Mouse (Mus musculus) stomach, embryonic 15.5 days (tissue): ENCODE measurements at regions not wholly inside any gene's neighbourhood (a gene's known extent, or its start where the extent isn't known, plus 50 kb on each side); places are given as distances from the start of the nearest gene placed in this dataset.

Source experiments
- ATAC-seq: fragments of 200-750 bp; cut with Nextera tagmentation; 2 replicates; pipeline ENCODE4 v1.8.0; 2017; ENCODE audit warnings: low read depth, moderate number of reproducible peaks, moderate TSS enrichment; ENCODE audit not compliant: insufficient read depth, low FRiP score
- H3K27ac ChIP-seq: fragments of 300-500 bp; sonication (generic); 2 replicates; pipeline ENCODE4 v1.5.1; 2015; ENCODE audit warnings: mild to moderate bottlenecking, inconsistent platforms
- H3K27me3 ChIP-seq: fragments of 300-500 bp; sonication (generic); replicated peaks from 2 replicates; pipeline ENCODE4 v1.6.1; 2015; ENCODE audit warnings: inconsistent platforms
- H3K36me3 ChIP-seq: fragments of 300-500 bp; sonication (generic); 2 replicates; pipeline ENCODE4 v1.6.1; 2015; ENCODE audit warnings: inconsistent platforms
- H3K4me1 ChIP-seq: fragments of 300-500 bp; sonication (generic); 2 replicates; pipeline ENCODE4 v1.6.1; 2015; ENCODE audit warnings: inconsistent platforms
- H3K4me2 ChIP-seq: fragments of 300-500 bp; sonication (generic); 2 replicates; pipeline ENCODE4 v1.6.1; 2015; ENCODE audit warnings: mild to moderate bottlenecking, inconsistent platforms
- H3K4me3 ChIP-seq: fragments of 300-500 bp; sonication (generic); replicated peaks from 2 replicates; pipeline ENCODE4 v1.5.1; 2015; ENCODE audit warnings: inconsistent platforms
- H3K9ac ChIP-seq: fragments of 300-500 bp; sonication (generic); 2 replicates; pipeline ENCODE4 v1.6.1; 2015; ENCODE audit warnings: inconsistent platforms
- H3K9me3 ChIP-seq: fragments of 300-500 bp; sonication (generic); 2 replicates; pipeline ENCODE4 v1.6.1; 2016; ENCODE audit warnings: inconsistent platforms
- WGBS: fragments of 180-500 bp; shearing (Covaris S2); methylation state at CpG from one replicate; pipeline ENCODE4 v1.1.7; 2015; 5-methylcytosine and 5-hydroxymethylcytosine counted together

- Histone ChIP-seq H3K9me3 (no peaks in the 10 kb centered on the region), H3K36me3 (no peaks in the 10 kb centered on the region), H3K27me3 (no peaks in the 10 kb centered on the region), H3K9ac (no peak overlapping the region), H3K4me3 (no peak overlapping the region), H3K4me2 (no peak overlapping the region), H3K27ac (no peak overlapping the region), H3K4me1 (no peaks in the 10 kb centered on the region)
- WGBS = 54% methylated on average over 1 of the region's 1 CpGs
- no peak for ATAC-seq
These were observed 115.4 kb upstream of the Cacna2d3 start for GRCm38 (mm10) chr14:29837063-29837462.

- Histone ChIP-seq H3K9me3 (no peaks in the 10 kb centered on the region), H3K36me3 (no peaks in the 10 kb centered on the region), H3K4me2 (no peak overlapping the region), H3K9ac (no peak overlapping the region), H3K4me1 (no peaks in the 10 kb centered on the region), H3K27me3 (no peaks in the 10 kb centered on the region), H3K27ac (no peak overlapping the region), H3K4me3 (no peak overlapping the region)
- 74% methylated on average over 3 of the region's 3 CpGs for WGBS
- ATAC-seq = no peak
These were observed 117.9 kb upstream of the Cacna2d3 start for GRCm38 (mm10) chr14:29839576-29839975.

GRCm38 (mm10) chr14:29841361-29842117, 119.9 kb upstream of the Cacna2d3 start:
- no peak overlapping the region for H3K4me2 ChIP-seq
- WGBS = 78% methylated on average over 7 of the region's 7 CpGs
- H3K27ac ChIP-seq = no peak overlapping the region
- H3K9ac ChIP-seq = no peak overlapping the region
- no peaks in the 10 kb centered on the region for H3K4me1 ChIP-seq
- ATAC-seq = no peak
- H3K9me3 ChIP-seq = no peaks in the 10 kb centered on the region
- no peaks in the 10 kb centered on the region for H3K27me3 ChIP-seq
- no peak overlapping the region for H3K4me3 ChIP-seq
- no peaks in the 10 kb centered on the region for H3K36me3 ChIP-seq

- H3K36me3 ChIP-seq = no peaks in the 10 kb centered on the region
- ATAC-seq = no peak
- no peak overlapping the region for H3K4me3 ChIP-seq
- no peak overlapping the region for H3K27ac ChIP-seq
- no peak overlapping the region for H3K4me2 ChIP-seq
- no peak overlapping the region for H3K9ac ChIP-seq
- H3K27me3 ChIP-seq = no peaks in the 10 kb centered on the region
- no peaks in the 10 kb centered on the region for H3K4me1 ChIP-seq
- H3K9me3 ChIP-seq = no peaks in the 10 kb centered on the region
- WGBS = 90% methylated on average over 7 of the region's 7 CpGs
These were observed 120.4 kb upstream of the Selenok start for GRCm38 (mm10) chr14:29847661-29848060.

GRCm38 (mm10) chr14:29851286-29851685, 116.8 kb upstream of the Selenok start:
- Histone ChIP-seq H3K27me3 (no peaks in the 10 kb centered on the region), H3K4me3 (no peak overlapping the region), H3K27ac (no peak overlapping the region), H3K36me3 (no peaks in the 10 kb centered on the region), H3K9ac (no peak overlapping the region), H3K9me3 (no peaks in the 10 kb centered on the region), H3K4me1 (no peaks in the 10 kb centered on the region), H3K4me2 (no peak overlapping the region)
- WGBS = 79% methylated on average over 5 of the region's 5 CpGs
- ATAC-seq = no peak

- no peak for ATAC-seq
- Histone ChIP-seq H3K4me2 (no peak overlapping the region), H3K36me3 (no peaks in the 10 kb centered on the region), H3K4me1 (no peaks in the 10 kb centered on the region), H3K9me3 (no peaks in the 10 kb centered on the region), H3K27me3 (no peaks in the 10 kb centered on the region; the same call in 1 of the 2 replicates), H3K27ac (no peak overlapping the region), H3K4me3 (no peak overlapping the region), H3K9ac (no peak overlapping the region)
- WGBS = 74% methylated on average over 11 of the region's 11 CpGs
These were observed 116.0 kb upstream of the Selenok start for GRCm38 (mm10) chr14:29851956-29852725.

GRCm38 (mm10) chr14:29862032-29862431, 106.1 kb upstream of the Selenok start:
- no peaks in the 10 kb centered on the region for H3K9me3 ChIP-seq
- no peak overlapping the region for H3K9ac ChIP-seq
- H3K4me3 ChIP-seq = no peak overlapping the region
- no peak for ATAC-seq
- no peak overlapping the region for H3K4me2 ChIP-seq
- WGBS = 68% methylated on average over 1 of the region's 1 CpGs
- peaks cover 33% of the 10 kb centered on the region for H3K27me3 ChIP-seq
- H3K4me1 ChIP-seq = no peaks in the 10 kb centered on the region
- no peaks in the 10 kb centered on the region for H3K36me3 ChIP-seq
- H3K27ac ChIP-seq = no peak overlapping the region

- Histone ChIP-seq H3K36me3 (no peaks in the 10 kb centered on the region), H3K27ac (no peak overlapping the region)
- no peak for ATAC-seq
These were observed 101.4 kb upstream of the Selenok start for GRCm38 (mm10) chr14:29866455-29867275.

GRCm38 (mm10) chr14:29867311-29867710, 100.8 kb upstream of the Selenok start:
- no peaks in the 10 kb centered on the region for H3K36me3 ChIP-seq
- no peaks in the 10 kb centered on the region for H3K4me1 ChIP-seq
- WGBS = 35% methylated on average over 6 of the region's 6 CpGs
- peaks cover 28% of the 10 kb centered on the region for H3K27me3 ChIP-seq
- no peak overlapping the region for H3K9ac ChIP-seq
- no peak overlapping the region for H3K4me2 ChIP-seq
- H3K27ac ChIP-seq = no peak overlapping the region
- no peaks in the 10 kb centered on the region for H3K9me3 ChIP-seq
- no peak overlapping the region for H3K4me3 ChIP-seq
- ATAC-seq = peak; percentile 69; the same call in 1 of the 2 replicates

More at GRCm38 (mm10) chr14:29866455-29867275, 101.4 kb upstream of the Selenok start:
- H3K4me3 ChIP-seq = no peak overlapping the region
- H3K4me2 ChIP-seq = no peak overlapping the region
- H3K9ac ChIP-seq = no peak overlapping the region
- peaks cover 28% of the 10 kb centered on the region for H3K27me3 ChIP-seq
- 62% methylated on average over 7 of the region's 7 CpGs for WGBS
- no peaks in the 10 kb centered on the region for H3K4me1 ChIP-seq
- H3K9me3 ChIP-seq = no peaks in the 10 kb centered on the region

GRCm38 (mm10) chr14:29869930-29870329, 98.2 kb upstream of the Selenok start:
- Histone ChIP-seq H3K4me1 (no peaks in the 10 kb centered on the region), H3K4me3 (no peak overlapping the region), H3K27me3 (peaks cover 11% of the 10 kb centered on the region; the same call in 1 of the 2 replicates), H3K4me2 (no peak overlapping the region), H3K27ac (no peak overlapping the region), H3K36me3 (no peaks in the 10 kb centered on the region), H3K9me3 (no peaks in the 10 kb centered on the region), H3K9ac (no peak overlapping the region)
- WGBS = 61% methylated on average over 9 of the region's 9 CpGs
- no peak for ATAC-seq

- WGBS = 86% methylated on average over 4 of the region's 4 CpGs
- no peaks in the 10 kb centered on the region for H3K4me1 ChIP-seq
These were observed 91.4 kb upstream of the Selenok start for GRCm38 (mm10) chr14:29876668-29877067.

More at GRCm38 (mm10) chr14:29876668-29877067, 91.4 kb upstream of the Selenok start:
- Histone ChIP-seq H3K9ac (no peak overlapping the region), H3K27ac (no peak overlapping the region), H3K9me3 (no peaks in the 10 kb centered on the region), H3K27me3 (no peaks in the 10 kb centered on the region), H3K4me2 (no peak overlapping the region), H3K36me3 (no peaks in the 10 kb centered on the region), H3K4me3 (no peak overlapping the region)
- no peak for ATAC-seq
